Mouse (Mus musculus): Measurements from ENCODE around the gene Dbi.

GRCm38 (mm10) chr1:120070168-120070567, 50.7 kb downstream of the Dbi start:
- TF ChIP-seq CTCF (IDR thresholded peaks at IDR 0.05; ENCODE audit: borderline replicate concordance, insufficient read depth, low read depth, low read length) (no peak), POLR2A (IDR thresholded peaks at IDR 0.05; ENCODE audit: borderline replicate concordance, insufficient read depth, low read length) (no peak)
